Mouse (Mus musculus) adrenal gland, adult 8-10 months (tissue): ENCODE data around the gene Timp4. TPM values are rescaled to one million over a fixed set of nuclear protein-coding genes. Genes with fewer than 3 reads are reported as not detected.
"Not testable (repeated sequence)": the region's sequence is repeated elsewhere in the genome, so short reads cannot be mapped to it uniquely, and the experiment has no call there.

Source experiments
- DNase-seq: peaks from one replicate; pipeline ENCODE4 v3.0.0; 2022
- total RNA-seq, 4 experiments: library from RNA; stranded (reverse); gene quantifications; 2 replicates each; pipeline ENCODE4 v1.2.4; 2022

The Timp4 gene
- total RNA-seq, 4 experiments from 2014 or later, result 0.94 to 11.5 (median 2.9) TPM

DNA sequence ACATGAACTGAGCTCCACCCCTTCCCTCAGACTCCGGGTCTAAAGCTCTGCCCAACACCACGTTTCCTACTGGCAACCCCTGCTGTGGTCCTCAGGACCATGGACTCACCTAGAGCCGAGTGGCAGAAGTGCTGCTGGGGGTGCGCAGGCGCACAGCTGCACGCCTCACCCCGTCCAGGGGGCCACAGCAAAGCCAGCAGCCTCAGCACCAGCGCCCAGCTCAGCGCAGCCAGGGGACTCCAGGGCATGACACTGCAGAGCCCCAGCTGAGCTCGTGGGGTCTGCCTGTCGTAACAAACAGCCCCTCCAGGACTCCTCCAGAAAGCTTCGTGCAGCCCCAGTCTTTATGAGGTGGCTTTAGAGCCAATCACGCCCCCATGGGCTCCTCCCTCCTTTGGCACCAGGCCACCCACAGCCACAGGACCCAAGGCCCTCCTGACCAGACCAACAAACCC lies 447 bp downstream of the Timp4 start:
- no peak for DNase-seq

- no peak for DNase-seq
Measured at GRCm38 (mm10) chr6:115245500-115246058, 6.4 kb downstream of the Timp4 start.

DNA sequence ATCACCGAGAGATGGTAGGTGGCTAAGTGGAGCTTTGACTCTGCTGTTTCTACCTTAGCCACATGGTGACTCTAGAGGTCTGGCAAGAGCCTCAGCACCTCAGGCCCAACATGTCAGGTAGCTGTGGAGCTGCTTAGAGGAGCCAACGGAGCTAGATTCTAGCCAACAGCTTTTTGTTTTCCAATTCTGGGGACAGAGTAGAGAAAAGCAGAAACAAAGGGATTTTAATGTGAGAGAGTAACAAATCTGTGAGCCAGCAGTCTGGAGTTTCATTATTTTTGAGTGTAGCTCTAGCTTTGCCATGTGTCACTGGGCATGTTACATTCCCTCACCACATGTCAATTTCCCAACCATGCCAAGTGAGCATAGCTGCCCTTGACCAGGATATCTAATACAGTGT lies 7.8 kb downstream of the Timp4 start:
- no peak for DNase-seq

- DNase-seq, result no peak
Measured at GRCm38 (mm10) chr6:115241939-115242338, 10.1 kb downstream of the Timp4 start.

DNA sequence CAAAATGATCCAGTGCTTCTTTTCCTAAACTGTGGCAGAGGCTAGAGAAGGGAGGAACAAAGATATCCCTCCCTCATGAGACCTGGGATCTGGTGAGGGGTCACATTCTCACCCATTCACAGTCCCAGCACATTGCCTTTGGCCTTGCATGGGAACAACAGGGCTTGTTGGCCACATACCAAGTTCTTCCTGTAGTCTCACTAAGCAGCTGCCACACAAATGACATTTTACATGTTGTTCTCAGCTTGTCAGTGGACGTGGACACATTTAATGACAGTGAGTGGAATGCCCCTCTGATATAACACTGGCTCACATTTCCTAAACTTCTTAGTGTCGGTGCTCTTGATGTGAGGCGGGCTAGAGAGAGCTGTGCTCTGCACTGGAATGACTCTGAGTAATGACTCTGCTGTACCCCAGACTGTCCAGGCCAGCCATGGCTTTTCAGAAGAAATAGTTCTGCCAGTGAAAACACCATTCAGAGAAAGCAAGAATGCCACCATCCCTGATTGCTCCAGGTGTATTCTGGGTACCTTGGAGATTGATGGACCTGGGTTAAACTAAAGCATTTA lies 10.8 kb downstream of the Timp4 start:
- DNase-seq, result no peak

DNA sequence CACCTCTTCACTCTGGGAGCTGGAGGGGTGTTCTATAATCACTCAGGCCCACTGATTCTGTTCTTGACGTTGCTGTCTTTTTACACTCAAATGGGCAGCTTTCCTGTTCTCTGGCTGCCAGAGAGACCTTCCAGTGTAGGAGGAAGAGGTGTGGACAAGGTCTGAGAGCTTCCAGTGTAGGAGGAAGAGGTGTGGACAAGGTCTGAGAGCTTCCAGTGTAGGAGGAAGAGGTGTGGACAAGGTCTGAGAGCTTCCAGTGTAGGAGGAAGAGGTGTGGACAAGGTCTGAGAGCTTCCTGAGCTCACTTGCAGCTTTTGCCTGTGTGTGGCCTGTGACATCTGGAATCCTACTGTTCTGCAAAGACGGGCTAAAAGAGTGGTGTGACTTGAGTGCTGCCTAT lies 11.6 kb downstream of the Timp4 start:
- DNase-seq, result not testable (repeated sequence)

- no peak for DNase-seq
Measured at GRCm38 (mm10) chr6:115239335-115239734, 12.7 kb downstream of the Timp4 start.

- peak; percentile 31 for DNase-seq
Measured at GRCm38 (mm10) chr6:115238031-115239027, 13.7 kb downstream of the Timp4 start.

GRCm38 (mm10) chr6:115232562-115232961 lies 19.4 kb downstream of the Timp4 start:
- DNase-seq, result no peak

DNA sequence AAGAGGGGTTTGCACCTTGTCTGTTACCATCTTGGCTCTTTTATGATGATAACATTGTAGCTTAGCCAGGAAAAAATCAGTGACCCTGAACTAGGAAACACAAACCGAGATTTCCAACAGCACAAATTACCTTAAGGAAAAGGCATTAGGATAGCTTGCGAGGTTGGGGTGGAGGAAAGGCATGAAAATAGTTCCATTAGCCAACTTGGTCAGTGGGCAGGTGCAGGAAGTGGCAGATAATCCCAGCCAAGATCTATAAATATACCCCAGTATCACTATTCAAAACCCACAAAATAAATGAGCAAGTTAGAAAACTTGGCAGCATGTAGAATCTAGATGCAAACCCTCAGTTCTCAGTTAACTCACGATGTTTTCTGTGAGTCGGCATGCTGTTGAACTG lies 20.2 kb downstream of the Timp4 start:
- DNase-seq, result no peak

- DNase-seq, result no peak
Measured at GRCm38 (mm10) chr6:115230557-115230956, 21.4 kb downstream of the Timp4 start.

DNA sequence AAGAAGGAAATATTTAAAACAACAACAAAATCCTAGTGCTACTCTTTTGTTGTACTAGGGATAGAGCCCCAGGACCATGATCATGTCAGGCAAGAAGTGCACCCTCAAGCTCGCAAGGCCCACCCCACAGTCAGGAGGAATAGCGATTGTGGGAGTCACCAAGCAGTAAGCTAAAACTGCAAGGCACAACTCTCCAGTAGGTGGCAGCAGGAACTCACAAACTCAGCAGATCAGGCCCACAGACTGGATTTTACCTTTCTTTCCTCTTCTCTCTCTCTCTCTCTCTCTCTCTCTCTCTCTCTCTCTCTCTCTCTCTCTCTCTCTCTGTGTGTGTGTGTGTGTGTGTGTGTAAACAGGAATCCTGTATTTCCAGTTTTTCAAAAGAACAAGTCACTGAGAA lies 24.5 kb downstream of the Timp4 start:
- DNase-seq, result peak; percentile 57

DNA sequence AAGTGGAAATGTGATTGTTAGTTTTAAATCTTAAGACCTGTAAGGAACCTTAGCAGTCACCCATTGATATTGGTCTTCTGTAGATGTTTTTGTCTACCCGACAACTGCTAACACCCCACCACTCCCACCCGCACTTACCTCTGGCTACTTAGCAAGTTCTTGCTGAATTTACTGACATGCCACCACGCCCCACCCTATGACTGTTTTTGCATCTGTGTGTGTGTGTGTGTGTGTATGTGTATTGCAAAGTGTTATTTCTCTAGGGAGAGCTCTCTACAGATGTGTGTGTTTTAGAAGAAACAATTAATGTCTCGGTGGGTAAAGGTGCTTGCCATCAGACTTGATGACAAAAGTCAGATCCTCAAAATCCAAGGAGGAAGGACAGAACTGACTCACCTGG lies 25.0 kb downstream of the Timp4 start, which contains the start of gene Gm17482:
Gene Gm17482, plus strand, starts transcription at position 301 of the 400 bp plus-strand sequence.
- no peak for DNase-seq

DNA sequence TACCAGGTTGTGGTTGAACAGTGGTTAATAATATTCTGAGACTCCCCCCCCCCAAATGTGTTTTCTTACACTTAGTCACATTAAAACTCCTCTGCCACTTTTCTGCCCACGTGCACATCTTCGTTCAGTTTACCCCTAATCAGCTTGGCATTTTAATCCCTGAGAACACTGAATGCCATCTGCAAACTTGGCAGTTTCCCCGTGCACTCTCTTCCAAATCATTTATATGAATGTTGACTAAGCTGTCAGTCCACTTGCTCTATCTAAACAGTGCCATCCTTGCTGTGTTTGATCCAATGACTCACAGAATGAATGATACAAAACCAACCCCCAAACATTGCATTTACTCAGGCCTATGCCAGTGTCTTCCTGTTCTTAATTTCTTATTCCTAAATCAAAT lies 26.5 kb downstream of the Timp4 start:
- no peak for DNase-seq

DNA sequence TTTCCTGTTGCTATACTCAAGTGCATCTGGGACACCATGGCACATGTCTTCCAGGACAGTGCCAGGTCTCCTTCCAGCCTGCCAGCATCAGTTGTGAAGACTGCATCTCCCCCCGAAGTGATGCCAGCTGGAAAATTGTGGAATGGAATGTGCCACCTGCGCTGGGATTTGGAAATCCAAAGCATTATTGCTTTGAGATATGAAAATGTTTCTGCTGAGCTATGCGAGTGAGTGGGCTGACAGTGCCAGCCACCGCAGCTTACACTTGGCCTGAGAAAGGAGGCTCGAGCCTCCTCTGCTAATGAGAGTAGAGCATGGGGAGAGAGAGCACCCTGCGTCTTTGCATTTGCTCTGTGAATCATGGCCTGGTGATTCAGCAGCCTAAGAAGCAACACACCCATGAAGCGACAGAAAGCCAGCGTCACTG lies 30.8 kb downstream of the Timp4 start:
- DNase-seq, result no peak

- DNase-seq, result no peak
Measured at GRCm38 (mm10) chr6:115213129-115213528, 38.9 kb downstream of the Timp4 start.

DNA sequence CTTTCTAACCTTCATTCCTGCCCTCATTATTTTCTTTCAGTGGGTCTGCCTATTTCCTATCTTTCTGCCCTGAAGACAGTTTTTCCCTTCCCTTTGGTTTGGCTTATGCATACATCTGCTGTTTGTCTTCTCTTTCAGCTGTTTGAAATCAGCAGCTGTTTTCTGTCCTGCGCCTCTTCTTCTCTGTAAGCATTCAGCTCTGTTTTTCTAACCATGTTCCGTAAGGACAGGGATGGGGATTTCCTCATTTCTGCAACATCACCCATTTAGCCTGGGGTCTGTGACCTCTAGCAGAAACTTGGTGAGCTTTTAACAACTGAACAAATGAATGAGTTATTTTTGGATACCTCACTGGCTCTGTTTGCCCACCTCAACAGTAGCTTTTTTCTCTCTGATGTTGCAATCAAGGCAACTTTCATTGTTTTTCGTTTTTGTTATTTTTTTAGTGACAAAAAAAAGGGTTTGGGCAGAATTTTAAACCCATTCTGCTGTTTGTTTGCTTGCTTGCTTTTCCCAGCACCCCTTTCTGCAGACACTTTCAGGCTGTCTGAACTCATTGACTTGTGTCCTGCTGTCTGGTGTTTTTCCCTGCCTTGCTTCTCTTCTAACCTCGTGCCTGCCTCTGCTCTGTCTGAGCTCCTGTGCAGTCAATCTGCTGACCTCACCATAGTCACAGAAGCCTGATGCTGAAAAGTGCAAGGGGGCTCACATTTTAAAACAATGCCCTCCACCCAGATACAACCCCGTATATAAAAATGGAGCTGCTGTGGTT lies 39.7 kb downstream of the Timp4 start:
- no peak for DNase-seq

GRCm38 (mm10) chr6:115210820-115211219 lies 41.2 kb downstream of the Timp4 start:
- DNase-seq, result no peak

DNA sequence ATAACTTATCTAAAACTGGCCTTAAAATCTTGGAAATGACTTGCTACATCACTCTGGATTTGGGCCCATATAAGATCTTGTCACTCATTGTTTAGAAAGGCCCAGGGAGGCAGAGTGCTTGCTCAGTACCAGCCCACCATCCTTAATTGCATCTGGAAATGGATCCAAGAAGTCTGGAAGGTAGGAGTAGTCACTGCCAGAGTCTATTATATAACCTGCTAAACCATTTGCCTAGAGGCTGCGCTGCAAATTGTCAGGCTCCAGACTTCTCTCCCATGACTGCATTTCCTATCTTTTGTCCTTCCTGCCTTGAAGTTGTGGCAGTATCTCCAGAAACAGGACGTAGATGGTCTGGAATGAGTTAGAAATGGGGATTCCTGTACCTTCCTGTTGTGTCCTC lies 41.8 kb downstream of the Timp4 start:
- no peak for DNase-seq

GRCm38 (mm10) chr6:115203029-115203428 lies 49.0 kb downstream of the Timp4 start:
- no peak for DNase-seq

- no peak for DNase-seq
Measured at GRCm38 (mm10) chr6:115200753-115201152, 51.3 kb downstream of the Timp4 start.
